Mouse (Mus musculus): ENCODE data around the gene Ctns. TPM values are rescaled to one million over a fixed set of nuclear protein-coding genes. Genes with fewer than 3 reads are reported as not detected.
A peak's percentile ranks its signal among the peaks of the same experiment; 100 is the strongest.

Ctns gene
- total RNA-seq, 1 experiment from 2014 or later: 17.4 TPM

DNA sequence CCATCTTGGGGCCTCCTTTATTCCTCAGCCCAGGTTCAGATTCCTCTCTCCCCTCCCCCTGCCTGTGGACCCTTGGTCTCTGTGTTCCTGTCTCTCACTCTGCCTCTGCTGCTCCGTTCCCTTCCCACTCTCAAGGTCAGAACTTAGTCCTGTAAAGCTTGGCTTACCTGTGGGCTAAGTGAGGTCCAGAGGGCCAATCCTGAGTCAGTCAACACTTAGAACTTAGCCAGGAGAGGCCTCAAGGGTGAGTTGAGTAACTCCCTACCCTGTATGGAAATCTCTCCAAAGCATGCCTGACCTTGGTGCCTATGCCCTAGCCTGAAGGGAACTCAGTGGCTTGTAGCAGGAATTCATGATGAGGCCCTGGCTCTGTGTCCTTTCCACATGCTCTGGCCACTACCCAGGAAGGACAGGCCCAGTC, 54.6 kb downstream of the Ctns start:
- DNase-seq: no peak

DNA sequence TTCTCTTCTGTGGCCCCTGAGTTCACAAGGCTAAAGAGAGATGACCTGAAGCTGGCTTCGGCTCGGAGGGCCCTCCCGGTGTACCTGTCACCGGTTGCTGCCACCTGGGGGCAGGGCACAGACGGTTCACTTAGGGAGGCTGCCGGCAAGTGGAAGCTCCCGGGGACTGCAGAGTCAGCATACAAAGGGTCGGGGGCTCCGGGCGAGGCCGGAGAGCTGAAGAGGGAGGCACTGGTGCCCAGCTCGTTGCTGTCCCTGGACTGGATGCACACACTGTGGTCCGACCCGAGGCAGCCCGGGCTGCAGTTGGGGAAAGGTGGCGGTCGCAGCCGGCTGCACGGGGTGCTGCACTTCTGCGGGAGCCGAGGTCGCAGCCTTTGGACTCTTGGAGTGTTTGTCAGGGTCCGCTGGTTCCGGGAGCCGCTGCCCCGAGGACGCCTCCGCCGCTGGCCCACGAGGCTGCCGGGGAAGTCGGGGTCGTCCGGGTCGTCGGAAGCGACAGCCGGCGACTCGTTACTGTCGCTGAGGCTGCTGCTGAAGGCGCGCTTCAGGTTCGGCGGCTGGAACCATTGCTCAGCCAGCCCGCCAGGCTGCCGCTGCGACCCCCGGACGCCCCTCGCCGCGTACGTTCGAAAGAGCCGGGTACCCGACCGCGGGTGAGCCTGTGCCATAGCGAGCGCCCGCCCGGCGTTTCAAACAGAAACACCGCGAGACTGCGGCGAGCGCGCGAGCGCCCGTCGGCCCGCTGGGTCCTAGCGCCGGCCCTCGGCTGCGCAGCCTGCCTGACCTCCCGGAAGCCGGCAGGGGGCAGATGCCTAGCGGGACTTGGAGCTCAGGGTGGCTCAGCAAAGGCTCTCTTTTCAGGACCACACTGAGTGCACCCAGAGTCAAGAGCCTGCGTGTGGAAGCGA, 61.0 kb downstream of the Ctns start, which contains the start of gene Haspin:
Haspin (minus strand) TSS at position 704 of the 911 bp plus-strand sequence.
- DNase-seq: peak; percentile 92

DNA sequence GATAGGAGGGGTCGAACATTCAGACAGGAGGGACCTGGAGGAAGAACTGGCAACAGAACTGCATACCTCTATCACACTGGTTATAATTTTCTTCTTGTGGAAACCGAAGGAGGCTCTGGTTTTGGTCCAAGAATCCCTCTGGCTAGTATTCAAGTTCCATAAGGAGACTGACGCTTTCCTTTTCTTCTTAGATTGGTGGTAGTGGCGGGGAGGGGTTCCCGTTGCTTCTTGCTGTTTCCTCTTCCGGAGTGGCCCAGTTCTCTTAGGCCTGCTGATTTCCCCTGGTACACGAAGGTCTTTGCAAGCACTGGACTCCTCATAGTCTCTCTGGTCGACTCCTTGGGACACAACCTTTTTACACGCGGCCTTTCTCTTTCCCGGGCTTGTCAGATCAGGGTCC, 61.7 kb downstream of the Ctns start:
- DNase-seq: no peak

DNA sequence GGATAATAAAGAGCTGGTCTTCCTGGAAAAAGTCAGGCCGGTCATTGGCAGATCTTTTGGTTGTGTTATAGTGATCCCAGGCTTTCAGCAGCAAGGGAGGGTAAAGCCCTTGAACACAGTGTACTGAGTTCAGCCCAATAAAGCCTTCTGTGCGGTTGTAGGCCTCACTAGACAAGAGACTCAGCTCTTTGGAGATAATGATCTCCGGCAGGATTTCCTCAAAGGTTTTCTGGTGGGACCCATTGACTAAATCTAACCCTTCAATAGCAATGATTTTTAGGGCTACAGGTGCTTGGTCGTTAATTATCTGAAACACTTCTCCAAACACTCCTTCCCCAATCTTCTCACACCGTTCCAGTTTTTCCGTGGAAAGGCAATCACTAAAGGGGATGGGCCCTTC, 62.3 kb downstream of the Ctns start:
- no peak for DNase-seq

DNA sequence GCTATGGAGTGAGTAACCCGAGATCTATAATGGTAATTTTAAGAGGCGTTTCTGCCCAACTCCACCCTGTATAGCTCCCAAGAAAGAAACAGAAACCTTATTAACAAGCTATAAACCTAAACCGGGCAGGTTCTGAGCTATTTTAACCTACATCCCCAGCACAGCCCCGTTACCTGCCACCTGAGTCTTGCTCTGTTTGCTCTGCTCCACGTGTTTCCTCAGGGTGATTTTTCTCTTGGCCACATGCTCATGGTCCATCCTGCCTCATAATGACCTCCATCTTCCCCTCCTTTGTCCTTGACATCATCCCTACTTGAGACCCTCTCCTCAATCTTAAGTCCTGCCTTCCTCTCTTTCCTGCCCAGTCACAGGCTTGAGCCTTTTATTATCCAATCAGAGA, 64.6 kb downstream of the Ctns start:
- no peak for DNase-seq

Other genes with a start within 250 kb of the Ctns start
- 5.4 and 6.3 TPM in 2 replicates for gene Atp2a3, start 237.9 kb downstream of the Ctns start, total RNA-seq (2021)
- gene P2rx1, start 199.9 kb downstream of the Ctns start, total RNA-seq (2021): 0.15 TPM in 1 of 2 replicates, not detected in the other
- gene Camkk1, start 180.0 kb downstream of the Ctns start, total RNA-seq (2021): 2.6 and 3.1 TPM in 2 replicates
- gene Ncbp3, start 151.3 kb downstream of the Ctns start, total RNA-seq (2021): 10.8 and 15.1 TPM in 2 replicates
- 0.30 and 0.33 TPM in 2 replicates for gene Itgae, start 108.5 kb downstream of the Ctns start, total RNA-seq (2021)
- 1.4 and 1.6 TPM in 2 replicates for gene Haspin, start 60.7 kb downstream of the Ctns start, total RNA-seq (2021)
- 5.8 and 7.8 TPM in 2 replicates for gene P2rx5, start 38.6 kb downstream of the Ctns start, total RNA-seq (2021)
- 63.4 and 73.4 TPM in 2 replicates for gene Emc6, start 22.0 kb downstream of the Ctns start, total RNA-seq (2021)
- gene Tax1bp3, start 22.0 kb downstream of the Ctns start, total RNA-seq (2021): 71.3 and 79.4 TPM in 2 replicates
- gene Shpk, start 418 bp upstream of the Ctns start, total RNA-seq (2021): 9.9 and 13.8 TPM in 2 replicates
- 0.46 TPM in 1 of 2 replicates, not detected in the other for gene Trpv1, start 35.2 kb upstream of the Ctns start, total RNA-seq (2021)
- gene Trpv3, start 68.3 kb upstream of the Ctns start, total RNA-seq (2021): 0.27 TPM in 1 of 2 replicates, not detected in the other
- gene Aspa, start 130.6 kb upstream of the Ctns start, total RNA-seq (2021): 8.5 and 9.4 TPM in 2 replicates
- gene Gm49340, start 130.7 kb upstream of the Ctns start, total RNA-seq (2021): not detected in 2 replicates
- gene Spata22, start 130.7 kb upstream of the Ctns start, total RNA-seq (2021): 0.73 TPM in 1 of 2 replicates, not detected in the other
- gene Olfr20, start 151.7 kb upstream of the Ctns start, total RNA-seq (2021): not detected in 2 replicates
- not detected in 2 replicates for gene Olfr376, start 172.2 kb upstream of the Ctns start, total RNA-seq (2021)
- not detected in 2 replicates for gene Olfr1, start 200.6 kb upstream of the Ctns start, total RNA-seq (2021)
- not detected in 2 replicates for gene Olfr378, start 229.4 kb upstream of the Ctns start, total RNA-seq (2021)

Measured in adrenal gland, postnatal 25 days (tissue).